Mouse (Mus musculus) lung, postnatal 0 days (tissue): ENCODE measurements around the gene Kit.

Experiments
- CTCF ChIP-seq: IDR thresholded peaks from 2 replicates; pipeline ENCODE4 v1.5.1; 2016; ENCODE audit warnings: antibody characterized with exemption, mild to moderate bottlenecking
- EP300 ChIP-seq: IDR thresholded peaks from 2 replicates; pipeline ENCODE4 v1.6.1; 2016; ENCODE audit warnings: antibody characterized with exemption, mild to moderate bottlenecking, control low read depth

- no peak for TF ChIP-seq EP300
- no peak for TF ChIP-seq CTCF
Observed at GRCm38 (mm10) chr5:75695162-75695809, 120.6 kb downstream of the Kit start.
